Comparison of ENCODE assay signal across 25 mouse cellular contexts in the genomic region with DNA sequence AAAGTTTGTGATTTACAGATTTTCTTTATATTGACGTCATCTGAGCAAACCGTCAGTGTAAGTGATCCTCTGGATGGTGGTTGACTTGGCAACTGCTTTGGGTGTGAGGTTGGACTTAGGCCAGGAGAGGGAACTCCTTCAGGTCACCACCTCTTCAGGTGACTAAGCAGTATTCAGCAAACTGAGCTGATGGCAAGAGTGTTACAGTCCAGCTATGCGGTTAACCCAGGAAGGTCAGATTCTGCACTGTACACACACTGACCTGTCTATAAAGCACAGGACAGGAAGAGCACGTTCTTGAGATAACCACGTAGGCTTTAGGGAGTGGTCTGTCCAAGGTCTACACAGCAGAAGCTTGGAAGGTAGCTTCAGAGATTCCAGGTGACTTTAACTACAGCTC. TPM values are rescaled to one million over a fixed set of nuclear protein-coding genes. Genes with fewer than 3 reads are reported as not detected.
DNase-seq lines count a peak whose midpoint lies in the region; ATAC-seq and TF ChIP-seq lines count a peak whose summit lies in the region.
"Had no signal": no experiment of that assay in that cellular context is flagged by ENCODE, and none has a peak within 500 bp of the region (broad histone marks: within the 10 kb centered on the region; RNA-seq: fewer than 3 reads in every experiment).

No protein-coding gene starts in this region.

- H3K27me3 ChIP-seq in heart, embryonic 10.5 days (ENCODE audit: insufficient read depth, poor library complexity, severe bottlenecking) = no peaks in the 10 kb centered on the region
- H3K27me3 ChIP-seq in liver, postnatal 0 days (ENCODE audit: insufficient read depth, low read length) = peaks cover 16% of the 10 kb centered on the region
- H3K27me3 ChIP-seq in liver, embryonic 12.5 days (replicated peaks) = peaks cover 59% of the 10 kb centered on the region
- H3K27me3 ChIP-seq in embryonic facial prominence, embryonic 10.5 days (replicated peaks; ENCODE audit: low read depth, poor library complexity, severe bottlenecking) = no peaks in the 10 kb centered on the region
- H3K27me3 ChIP-seq: CH12.LX; heart, embryonic 13.5 days; neural tube, embryonic 12.5 days had no signal

- H3K4me2 ChIP-seq in liver, postnatal 0 days (ENCODE audit: low read depth, low read length) = no peak overlapping the region
- no peak overlapping the region for H3K4me2 ChIP-seq in liver, embryonic 12.5 days
- H3K4me2 ChIP-seq: embryonic facial prominence, embryonic 12.5 days; heart, embryonic 13.5 days; neural tube, embryonic 12.5 days had no signal

- 43% methylated on average over 5 of the region's 5 CpGs for WGBS in heart, embryonic 10.5 days
- WGBS in liver, postnatal 0 days (ENCODE audit: insufficient replicate concordance) = 42% methylated on average over 5 of the region's 5 CpGs
- 31% methylated on average over 5 of the region's 5 CpGs for WGBS in liver, embryonic 12.5 days (ENCODE audit: insufficient replicate concordance)
- 75% methylated on average over 5 of the region's 5 CpGs for WGBS in embryonic facial prominence, embryonic 10.5 days

- no peak overlapping the region for H3K9ac ChIP-seq in liver, postnatal 0 days (replicated peaks)
- no peak overlapping the region for H3K9ac ChIP-seq in liver, embryonic 12.5 days
- H3K9ac ChIP-seq: embryonic facial prominence, embryonic 12.5 days; heart, embryonic 13.5 days; liver, embryonic 14.5 days; neural tube, embryonic 12.5 days had no signal

- no peak overlapping the region for H3K4me3 ChIP-seq in heart, embryonic 10.5 days
- H3K4me3 ChIP-seq in liver, postnatal 0 days (ENCODE audit: low read depth, low read length) = no peak overlapping the region
- no peak overlapping the region for H3K4me3 ChIP-seq in liver, embryonic 12.5 days
- H3K4me3 ChIP-seq in embryonic facial prominence, embryonic 10.5 days = no peak overlapping the region
- H3K4me3 ChIP-seq: embryonic facial prominence, embryonic 12.5 days; erythroblast, embryonic 14.5 days; heart, embryonic 13.5 days; neural tube, embryonic 12.5 days had no signal

- peaks cover 57% of the 10 kb centered on the region for H3K4me1 ChIP-seq in heart, embryonic 10.5 days
- peaks cover 7% of the 10 kb centered on the region; the same call in 1 of the 2 replicates for H3K4me1 ChIP-seq in liver, postnatal 0 days (ENCODE audit: insufficient read depth)
- peaks cover 36% of the 10 kb centered on the region for H3K4me1 ChIP-seq in liver, embryonic 12.5 days
- peaks cover 84% of the 10 kb centered on the region for H3K4me1 ChIP-seq in embryonic facial prominence, embryonic 10.5 days

- TF ChIP-seq CTCF in liver, postnatal 0 days (IDR thresholded peaks at IDR 0.05; ENCODE audit: low read depth) = no peak

- peak; percentile 8; the same call in 1 of the 2 replicates for ATAC-seq in liver, postnatal 0 days
- ATAC-seq in liver, embryonic 12.5 days = no peak
- ATAC-seq: forebrain, embryonic 14.5 days; hindbrain, postnatal 0 days had no signal

- peaks cover 23% of the 10 kb centered on the region for H3K36me3 ChIP-seq in heart, embryonic 10.5 days
- no peaks in the 10 kb centered on the region for H3K36me3 ChIP-seq in liver, postnatal 0 days (replicated peaks; ENCODE audit: insufficient read depth, low read length)
- no peaks in the 10 kb centered on the region for H3K36me3 ChIP-seq in liver, embryonic 12.5 days
- peaks cover 37% of the 10 kb centered on the region for H3K36me3 ChIP-seq in embryonic facial prominence, embryonic 10.5 days (replicated peaks)
- H3K36me3 ChIP-seq: embryonic facial prominence, embryonic 12.5 days; heart, embryonic 13.5 days; neural tube, embryonic 12.5 days had no signal

- H3K27ac ChIP-seq in heart, embryonic 10.5 days = peak overlapping the region; percentile 62
- H3K27ac ChIP-seq in liver, postnatal 0 days (ENCODE audit: low read depth) = no peak overlapping the region
- no peak overlapping the region for H3K27ac ChIP-seq in liver, embryonic 12.5 days
- peak overlapping the region; percentile 99; the same call in 1 of the 2 replicates for H3K27ac ChIP-seq in embryonic facial prominence, embryonic 10.5 days (replicated peaks)
- H3K27ac ChIP-seq: embryonic facial prominence, embryonic 12.5 days; heart, embryonic 13.5 days; hindbrain, postnatal 0 days; liver, embryonic 14.5 days; neural tube, embryonic 12.5 days had no signal

- DNase-seq in heart, embryonic 10.5 days (ENCODE audit: low spot score) = no peak
- no peak for DNase-seq in heart, adult 8-10 months (ENCODE audit: low spot score)
- no peak for DNase-seq in liver, postnatal 0 days
- DNase-seq in embryonic facial prominence, embryonic 10.5 days (ENCODE audit: low spot score) = no peak
- peak; percentile 75 for DNase-seq in yolk sac, embryonic 10.5 days (ENCODE audit: low spot score)
- no peak for DNase-seq in spleen, postnatal 10 days (ENCODE audit: low spot score in 2 of 2)
- no peak for DNase-seq in gastrocnemius, postnatal 4 days (ENCODE audit: low spot score in 2 of 2)
- DNase-seq: adrenal gland, postnatal 10 days; cerebellum, adult 9-10 months; gastrocnemius, postnatal 36 days; kidney, adult 9 months; kidney, postnatal 4 days; lung, postnatal 14 days; thymus, postnatal 25 days had no signal

- H3K9me3 ChIP-seq in heart, embryonic 10.5 days = no peaks in the 10 kb centered on the region
- H3K9me3 ChIP-seq in liver, postnatal 0 days (ENCODE audit: low read length) = no peaks in the 10 kb centered on the region
- H3K9me3 ChIP-seq in liver, embryonic 12.5 days (replicated peaks) = no peaks in the 10 kb centered on the region
- no peaks in the 10 kb centered on the region for H3K9me3 ChIP-seq in embryonic facial prominence, embryonic 10.5 days
- H3K9me3 ChIP-seq: embryonic facial prominence, embryonic 12.5 days; heart, embryonic 13.5 days; neural tube, embryonic 12.5 days had no signal

- no peak for TF ChIP-seq EP300 in liver, postnatal 0 days (IDR thresholded peaks at IDR 0.05; ENCODE audit: low read depth)

RNA-seq across cellular contexts. Expression of gene Prtg, which starts 3.9 kb away (rescaled TPM):
- polyA plus RNA-seq in heart, embryonic 10.5 days (2016; fragmentation: Nextera tagmentation; extraction: Ambion mirVana) = 7.6 and 11.1 TPM in 2 replicates
- total RNA-seq in heart, adult 8-10 months (2022) = under 1 TPM in 3 of 4 experiments, not detected in 1; 0.06 to 0.17 (median 0.12) TPM
- polyA plus RNA-seq in liver, postnatal 0 days (2015; fragmentation: Nextera tagmentation; extraction: Ambion mirVana) = 0.06 and 0.09 TPM in 2 replicates
- 0.37 and 0.52 TPM in 2 replicates for polyA plus RNA-seq in liver, embryonic 12.5 days (2016; fragmentation: Nextera tagmentation; extraction: Ambion mirVana)
- 9.5 and 15.1 TPM in 2 replicates for polyA plus RNA-seq in embryonic facial prominence, embryonic 10.5 days (2016; fragmentation: Nextera tagmentation; extraction: Ambion mirVana)
- 1 to 10 TPM in 1 of 2 experiments, under 1 TPM in 1; 0.98 to 1.9 TPM for total RNA-seq in gastrocnemius, postnatal 4 days (2021)
- total RNA-seq: CH12.LX; megakaryocyte-erythroid progenitor cell, adult 5-6 weeks; monocyte, adult 5-6 weeks had no signal
- polyA plus RNA-seq: erythroblast, embryonic 14.5 days had no signal

Comparison
In these comparisons a context has a peak if more than half of its experiments do, and no peak if none do; other contexts are left out.
1. H3K27ac ChIP-seq: peak in heart, embryonic 10.5 days (single experiment) and embryonic facial prominence, embryonic 10.5 days (single experiment); none in liver, postnatal 0 days (single experiment) and liver, embryonic 12.5 days (single experiment).